Mouse (Mus musculus) layer of hippocampus, adult 2 months (tissue): Measurements from ENCODE around the gene Ormdl3. TPM values are rescaled to one million over a fixed set of nuclear protein-coding genes. Genes with fewer than 3 reads are reported as not detected.
"Not testable (repeated sequence)": the region's sequence is repeated elsewhere in the genome, so short reads cannot be mapped to it uniquely, and the experiment has no call there.

ENCODE experiments used
- DNase-seq, 2 experiments: peaks; one replicate each; pipeline ENCODE4 v3.0.0; 2022; ENCODE audit warnings: low spot score in 2 of 2
- H3K27ac ChIP-seq: fragments of 200-600 bp; 2 replicates; pipeline ENCODE4 v1.8.1; 2022
- H3K4me3 ChIP-seq: fragments of 200-600 bp; 2 replicates; pipeline ENCODE4 v1.8.1; 2022; ENCODE audit warnings: mild to moderate bottlenecking
- CTCF ChIP-seq: fragments of 200-600 bp; conservative IDR thresholded peaks from 2 replicates; pipeline ENCODE4 v1.8.1; 2022; ENCODE audit warnings: antibody characterized with exemption, mild to moderate bottlenecking, moderate library complexity
- long read RNA-seq, 2 experiments: library from polyadenylated mRNA; stranded (forward); transcript quantifications; one replicate each; pipeline ENCODE4 v2.0.0; 2021; ENCODE audit warnings: borderline mapping rate in 2 of 2
- total RNA-seq, 2 experiments: library from RNA; stranded (reverse); gene quantifications; 2 replicates each; pipeline ENCODE4 v1.2.3; 2021

The Ormdl3 gene
- total RNA-seq = 10 to 100 TPM; 51.1 to 55.8 TPM
- long read RNA-seq, experiment 1, transcript Ormdl3-201 (4 exons, 2,184 nt) = major isoform, 25 of 29 reads
- long read RNA-seq, experiment 1, partial matches to known transcripts = 0 of 29 reads
- long read RNA-seq, experiment 1, other reads (novel, unspliced or antisense) = 4 of 29 reads
- long read RNA-seq, experiment 2, transcript Ormdl3-201 (4 exons, 2,184 nt) = major isoform, 24 of 29 reads
- long read RNA-seq, experiment 2, partial matches to known transcripts = 0 of 29 reads
- long read RNA-seq, experiment 2, other reads (novel, unspliced or antisense) = 5 of 29 reads

- DNase-seq = peak; percentile 98 to 99
- no peak for TF ChIP-seq CTCF
- H3K4me3 ChIP-seq = peak within 1 kb of the TSS; percentile 93
- peak within 1 kb of the TSS; percentile 92 for H3K27ac ChIP-seq
Observed at GRCm38 (mm10) chr11:98586892-98587563, at the start of gene Ormdl3. TSS of gene Ormdl3 (minus strand) at chr11:98587368.

- not testable (repeated sequence) for H3K27ac ChIP-seq, H3K4me3 ChIP-seq
- TF ChIP-seq CTCF = peak; percentile 61
- DNase-seq = peak in 1 of 2 experiments; percentile 13
Observed at GRCm38 (mm10) chr11:98635312-98635970, 48.3 kb upstream of the Ormdl3 start.

GRCm38 (mm10) chr11:98630646-98631045 is 43.5 kb upstream of the Ormdl3 start:
- TF ChIP-seq CTCF = no peak
- Histone ChIP-seq H3K27ac (no peak overlapping the region), H3K4me3 (no peak overlapping the region)
- DNase-seq = no peak

GRCm38 (mm10) chr11:98628706-98629105 is 41.5 kb upstream of the Ormdl3 start:
- TF ChIP-seq CTCF = no peak
- no peak overlapping the region for H3K4me3 ChIP-seq
- no peak overlapping the region for H3K27ac ChIP-seq
- DNase-seq = no peak

- Histone ChIP-seq H3K4me3 (no peak within 1 kb of the TSS), H3K27ac (no peak within 1 kb of the TSS)
- no peak for TF ChIP-seq CTCF
- DNase-seq = no peak
Observed at GRCm38 (mm10) chr11:98625611-98626410, 38.6 kb upstream of the Ormdl3 start, which contains the start of the genes Gm12355 and Gsdma3. TSS of gene Gm12355 (minus strand) at chr11:98625661. TSS of gene Gsdma3 (plus strand) at chr11:98626360.

GRCm38 (mm10) chr11:98624381-98624780 is 37.2 kb upstream of the Ormdl3 start:
- DNase-seq, H3K27ac ChIP-seq, H3K4me3 ChIP-seq: not testable (repeated sequence)

GRCm38 (mm10) chr11:98623981-98624380 is 36.8 kb upstream of the Ormdl3 start:
- not testable (repeated sequence) for DNase-seq, H3K27ac ChIP-seq, H3K4me3 ChIP-seq

- H3K4me3 ChIP-seq = no peak overlapping the region
- no peak for DNase-seq
- H3K27ac ChIP-seq = no peak overlapping the region
- no peak for TF ChIP-seq CTCF
Observed at GRCm38 (mm10) chr11:98620791-98621190, 33.6 kb upstream of the Ormdl3 start.

- peak; percentile 87 for TF ChIP-seq CTCF
- H3K27ac ChIP-seq = no peak overlapping the region
- DNase-seq = peak; percentile 35 to 52
- no peak overlapping the region for H3K4me3 ChIP-seq
Observed at GRCm38 (mm10) chr11:98606763-98607162, 19.6 kb upstream of the Ormdl3 start.

- H3K27ac ChIP-seq, H3K4me3 ChIP-seq, DNase-seq: not testable (repeated sequence)
Observed at GRCm38 (mm10) chr11:98604911-98605310, 17.7 kb upstream of the Ormdl3 start.

GRCm38 (mm10) chr11:98603953-98604352 is 16.8 kb upstream of the Ormdl3 start:
- no peak for DNase-seq
- Histone ChIP-seq H3K4me3 (no peak overlapping the region), H3K27ac (no peak overlapping the region)
- no peak for TF ChIP-seq CTCF

GRCm38 (mm10) chr11:98602090-98602690 is 15.0 kb upstream of the Ormdl3 start:
- no peak for DNase-seq

More at GRCm38 (mm10) chr11:98602090-98602690, 15.0 kb upstream of the Ormdl3 start:
- TF ChIP-seq CTCF = no peak
- no peak overlapping the region for H3K27ac ChIP-seq
- H3K4me3 ChIP-seq = no peak overlapping the region
